Mouse (Mus musculus) midbrain, embryonic 13.5 days (tissue): ENCODE measurements around the gene 9430097D07Rik. TPM values are rescaled to one million over a fixed set of nuclear protein-coding genes. Genes with fewer than 3 reads are reported as not detected.

ENCODE experiments used
- ATAC-seq: fragments of 200-750 bp; cut with Nextera tagmentation; 2 replicates; pipeline ENCODE4 v1.8.0; 2017; ENCODE audit warnings: mild to moderate bottlenecking, moderate TSS enrichment, moderate library complexity
- H3K27ac ChIP-seq: fragments of 300-500 bp; sonication (generic); 2 replicates; pipeline ENCODE4 v1.5.1; 2015; ENCODE audit warnings: inconsistent platforms, mild to moderate bottlenecking, moderate library complexity
- H3K27me3 ChIP-seq: fragments of 300-500 bp; sonication (generic); 2 replicates; pipeline ENCODE4 v1.6.1; 2015; ENCODE audit warnings: mild to moderate bottlenecking, inconsistent platforms
- H3K36me3 ChIP-seq: fragments of 300-500 bp; sonication (generic); 2 replicates; pipeline ENCODE4 v1.6.1; 2015; ENCODE audit warnings: mild to moderate bottlenecking, inconsistent platforms
- H3K4me1 ChIP-seq: fragments of 300-500 bp; sonication (generic); replicated peaks from 2 replicates; pipeline ENCODE4 v1.6.1; 2015; ENCODE audit warnings: inconsistent platforms
- H3K4me2 ChIP-seq: fragments of 300-500 bp; sonication (generic); replicated peaks from 2 replicates; pipeline ENCODE4 v1.6.1; 2015; ENCODE audit warnings: moderate library complexity, mild to moderate bottlenecking, inconsistent platforms
- H3K4me3 ChIP-seq: fragments of 300-500 bp; sonication (generic); replicated peaks from 2 replicates; pipeline ENCODE4 v1.5.1; 2015; ENCODE audit warnings: mild to moderate bottlenecking, inconsistent platforms
- H3K9ac ChIP-seq: fragments of 300-500 bp; sonication (generic); replicated peaks from 2 replicates; pipeline ENCODE4 v1.6.1; 2015; ENCODE audit warnings: mild to moderate bottlenecking, inconsistent platforms
- H3K9me3 ChIP-seq: fragments of 300-500 bp; sonication (generic); 2 replicates; pipeline ENCODE4 v1.6.1; 2016; ENCODE audit warnings: mild to moderate bottlenecking, inconsistent platforms
- WGBS: fragments of 180-500 bp; shearing (Covaris S2); methylation state at CpG from one replicate; pipeline ENCODE4 v1.1.7; 2015; 5-methylcytosine and 5-hydroxymethylcytosine counted together
- polyA plus RNA-seq: library from polyadenylated mRNA; unstranded; fragments of >200 nt; fragmentation: Nextera tagmentation; extraction: Ambion mirVana; gene quantifications from 2 replicates; pipeline ENCODE4 v1.2.1, GENCODE M21; 2015

9430097D07Rik gene
- polyA plus RNA-seq, 1 experiment from 2014 or later: 0.34 TPM

DNA sequence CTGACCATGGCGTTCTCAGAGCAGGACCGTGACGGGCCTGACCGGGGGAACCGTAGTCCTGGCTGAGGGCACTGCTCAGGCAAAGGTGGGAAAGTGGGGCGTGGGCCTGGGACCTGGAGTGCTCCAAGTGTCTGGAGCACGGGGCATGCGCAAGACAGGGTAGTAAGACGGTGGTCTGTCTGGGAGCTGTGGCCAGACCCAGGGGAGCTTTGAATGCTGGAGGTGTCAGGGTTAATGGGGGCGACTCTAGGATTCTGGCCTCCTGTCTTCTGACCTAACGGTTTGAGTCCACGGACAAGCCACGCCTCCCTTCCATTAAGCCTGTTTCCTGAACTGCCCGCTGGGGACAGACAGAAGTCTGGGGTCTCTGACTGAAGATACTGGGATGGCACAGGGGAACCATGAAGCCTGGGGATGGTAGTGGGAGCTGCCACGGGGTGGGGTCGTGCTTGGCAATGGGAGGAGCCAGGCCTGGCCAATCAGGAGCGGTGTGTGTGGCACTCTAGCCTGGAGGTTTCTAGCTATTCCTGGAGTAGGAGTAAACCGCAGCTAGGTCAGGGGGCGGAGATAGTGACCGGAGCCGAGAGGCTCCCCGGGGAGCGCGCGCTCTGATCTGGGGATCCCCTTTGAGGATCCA lies 32.8 kb upstream of the 9430097D07Rik start:
- no peak overlapping the region for H3K27ac ChIP-seq
- peak overlapping the region; percentile 91 for H3K4me2 ChIP-seq
- no peaks in the 10 kb centered on the region for H3K9me3 ChIP-seq
- no peaks in the 10 kb centered on the region for H3K36me3 ChIP-seq
- no peak overlapping the region for H3K9ac ChIP-seq
- peaks cover 7% of the 10 kb centered on the region; the same call in 1 of the 2 replicates for H3K27me3 ChIP-seq
- peak overlapping the region; percentile 8; the same call in 1 of the 2 replicates for H3K4me3 ChIP-seq
- peak; percentile 51 for ATAC-seq
- WGBS: 8% methylated on average over 25 of the region's 25 CpGs
- peaks cover 26% of the 10 kb centered on the region for H3K4me1 ChIP-seq

DNA sequence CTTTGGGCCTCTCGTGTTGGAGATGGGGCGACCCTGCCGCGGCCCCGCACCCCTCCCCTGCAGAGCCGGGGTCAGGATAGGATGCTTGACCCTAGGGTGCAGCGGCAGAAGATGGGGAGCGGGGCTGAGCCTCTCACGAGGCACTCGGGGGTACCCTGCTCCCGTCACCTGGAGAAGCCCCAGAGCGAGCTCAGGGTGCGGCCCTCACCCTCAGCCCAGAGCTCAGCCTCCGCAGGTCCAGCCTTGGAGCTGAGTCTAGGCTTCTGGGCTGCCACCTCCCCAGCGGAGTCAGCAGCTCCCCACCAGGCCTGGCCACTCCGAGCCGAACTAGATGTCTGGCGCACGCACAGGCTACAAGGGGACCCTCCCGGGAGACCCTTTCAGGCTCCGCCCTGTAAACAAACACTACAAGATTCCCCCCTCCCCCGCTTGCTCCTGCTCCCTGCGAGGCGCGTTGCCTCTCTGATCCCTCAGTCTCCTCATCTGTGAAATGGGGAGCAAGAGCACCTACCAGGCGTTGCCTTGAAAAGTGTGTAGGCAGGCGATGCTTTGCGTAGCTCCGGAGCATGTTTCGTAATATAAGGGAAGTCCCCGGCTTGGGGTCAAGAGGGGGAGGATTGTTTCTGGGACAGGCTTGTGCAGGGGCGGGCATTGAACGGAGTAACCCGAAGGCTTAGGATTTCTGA lies 31.9 kb upstream of the 9430097D07Rik start:
- H3K9me3 ChIP-seq: no peaks in the 10 kb centered on the region
- H3K4me2 ChIP-seq: peak overlapping the region; percentile 91
- peaks cover 7% of the 10 kb centered on the region; the same call in 1 of the 2 replicates for H3K27me3 ChIP-seq
- no peak overlapping the region for H3K27ac ChIP-seq
- H3K4me1 ChIP-seq: peaks cover 26% of the 10 kb centered on the region
- 8% methylated on average over 34 of the region's 34 CpGs for WGBS
- peak overlapping the region; percentile 67 for H3K4me3 ChIP-seq
- peak overlapping the region; percentile 84 for H3K9ac ChIP-seq
- no peaks in the 10 kb centered on the region for H3K36me3 ChIP-seq
- ATAC-seq: peak; percentile 40

DNA sequence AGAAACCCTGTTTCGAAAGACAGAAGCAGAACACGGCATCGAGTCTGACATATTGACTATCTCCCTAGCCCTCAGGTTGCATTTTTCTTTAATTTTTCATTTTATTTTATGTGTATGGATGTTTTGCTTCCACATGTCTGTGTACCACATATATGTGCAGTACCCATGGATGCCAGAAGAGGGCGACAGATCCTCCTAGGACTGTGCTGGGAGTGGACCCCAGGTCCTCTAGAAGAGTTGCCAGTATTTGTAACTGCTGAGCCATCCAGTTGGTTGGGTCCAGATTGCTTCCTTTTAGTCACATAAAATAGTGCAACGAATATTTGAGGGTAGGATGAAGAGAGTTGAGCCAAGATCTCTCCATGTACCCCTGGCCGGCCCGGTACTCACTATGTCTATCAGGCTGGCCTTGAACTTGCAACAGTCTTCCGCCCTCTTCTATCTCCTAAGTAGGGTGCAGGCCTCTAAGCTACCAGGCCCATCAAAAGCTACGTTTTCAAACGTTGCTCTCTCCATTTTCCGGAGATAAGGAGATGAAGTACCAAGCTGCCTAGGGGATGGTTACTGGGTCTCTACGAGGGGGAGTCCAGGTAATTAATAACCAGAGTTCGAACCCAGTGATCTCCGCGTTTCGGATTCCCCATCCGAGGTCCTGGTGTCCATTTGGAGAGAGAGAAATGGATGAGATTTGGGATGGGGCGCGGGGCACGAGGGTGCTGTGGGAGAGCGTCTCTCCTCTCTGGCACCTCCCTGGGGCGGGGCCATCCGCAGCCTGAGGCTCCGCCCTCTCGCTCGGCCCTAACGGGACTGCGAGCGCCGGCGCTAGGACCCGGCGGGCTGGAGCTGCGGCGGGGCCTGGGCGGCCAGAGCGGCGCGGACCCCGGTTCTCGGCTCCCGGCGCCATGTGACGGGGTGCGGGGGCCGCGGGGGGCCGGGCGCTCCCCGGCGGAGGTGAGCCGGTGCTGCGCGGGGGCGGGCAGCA lies 31.0 kb upstream of the 9430097D07Rik start:
- WGBS: 15% methylated on average over 37 of the region's 55 CpGs
- peak overlapping the region; percentile 84 for H3K9ac ChIP-seq
- H3K27me3 ChIP-seq: peaks cover 7% of the 10 kb centered on the region; the same call in 1 of the 2 replicates
- H3K4me2 ChIP-seq: peak overlapping the region; percentile 91
- peak; percentile 80 for ATAC-seq
- H3K4me1 ChIP-seq: peaks cover 26% of the 10 kb centered on the region
- H3K27ac ChIP-seq: no peak overlapping the region
- no peaks in the 10 kb centered on the region for H3K36me3 ChIP-seq
- no peaks in the 10 kb centered on the region for H3K9me3 ChIP-seq
- H3K4me3 ChIP-seq: peak overlapping the region; percentile 67

DNA sequence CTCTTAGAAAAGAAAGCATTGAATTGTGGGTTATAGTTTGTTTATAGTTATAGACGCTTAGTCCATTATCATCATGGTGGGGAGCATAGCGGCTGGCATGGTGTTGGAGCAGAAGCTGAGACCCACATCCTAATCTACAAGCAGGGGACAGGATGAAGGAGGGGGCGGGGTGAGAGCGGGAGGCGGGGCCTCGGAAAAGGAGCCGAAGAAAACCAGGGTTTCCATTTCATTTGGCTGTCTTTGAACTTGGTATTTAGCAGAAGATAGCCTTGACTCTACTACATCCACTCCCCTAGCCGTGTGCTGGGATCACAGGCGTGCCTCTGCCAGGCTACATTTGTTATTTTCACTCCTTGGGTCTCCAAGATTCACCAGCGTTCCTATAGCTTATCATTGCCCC lies 29.1 kb upstream of the 9430097D07Rik start:
- Histone ChIP-seq H3K36me3 (no peaks in the 10 kb centered on the region), H3K27ac (no peak overlapping the region)
- 50% methylated on average over 10 of the region's 10 CpGs for WGBS

DNA sequence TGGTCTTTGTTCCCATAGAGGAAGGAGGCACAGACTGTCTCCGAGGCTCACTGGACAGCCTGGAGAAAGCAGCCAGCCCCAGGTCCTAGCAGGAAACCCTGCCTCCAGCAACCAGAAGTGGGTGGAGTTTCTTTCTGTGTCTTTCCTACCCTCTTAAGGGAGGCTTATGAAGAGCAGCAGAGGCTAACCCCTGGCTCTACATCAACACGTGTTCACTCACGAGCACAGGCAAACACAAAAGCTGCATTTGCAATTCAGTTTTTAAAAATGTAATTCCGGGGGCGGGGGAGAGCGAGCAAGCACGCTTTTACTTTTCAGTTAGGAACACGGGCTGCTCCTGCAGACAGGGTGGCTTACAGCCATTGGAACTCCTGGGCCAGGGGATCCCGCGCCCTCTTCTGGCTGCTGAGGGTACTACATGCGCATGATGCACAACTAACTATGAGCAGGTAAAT lies 27.1 kb upstream of the 9430097D07Rik start:
- Histone ChIP-seq H3K27ac (no peak overlapping the region), H3K9ac (no peak overlapping the region), H3K4me1 (peaks cover 7% of the 10 kb centered on the region), H3K4me2 (peak overlapping the region; percentile 11), H3K36me3 (peaks cover 2% of the 10 kb centered on the region; the same call in 1 of the 2 replicates), H3K4me3 (no peak overlapping the region), H3K9me3 (no peaks in the 10 kb centered on the region), H3K27me3 (0 out of 2 replicates have a peak, but pooled peaks cover 4% of the 10 kb centered on the region)
- no peak for ATAC-seq
- under 1% methylated on average over 11 of the region's 11 CpGs for WGBS

More for the DNA sequence above, 29.1 kb upstream of the 9430097D07Rik start:
- Histone ChIP-seq H3K4me3 (no peak overlapping the region), H3K27me3 (peaks cover 7% of the 10 kb centered on the region; the same call in 1 of the 2 replicates), H3K4me2 (no peak overlapping the region), H3K9me3 (no peaks in the 10 kb centered on the region), H3K4me1 (peaks cover 20% of the 10 kb centered on the region), H3K9ac (no peak overlapping the region)
- no peak for ATAC-seq

DNA sequence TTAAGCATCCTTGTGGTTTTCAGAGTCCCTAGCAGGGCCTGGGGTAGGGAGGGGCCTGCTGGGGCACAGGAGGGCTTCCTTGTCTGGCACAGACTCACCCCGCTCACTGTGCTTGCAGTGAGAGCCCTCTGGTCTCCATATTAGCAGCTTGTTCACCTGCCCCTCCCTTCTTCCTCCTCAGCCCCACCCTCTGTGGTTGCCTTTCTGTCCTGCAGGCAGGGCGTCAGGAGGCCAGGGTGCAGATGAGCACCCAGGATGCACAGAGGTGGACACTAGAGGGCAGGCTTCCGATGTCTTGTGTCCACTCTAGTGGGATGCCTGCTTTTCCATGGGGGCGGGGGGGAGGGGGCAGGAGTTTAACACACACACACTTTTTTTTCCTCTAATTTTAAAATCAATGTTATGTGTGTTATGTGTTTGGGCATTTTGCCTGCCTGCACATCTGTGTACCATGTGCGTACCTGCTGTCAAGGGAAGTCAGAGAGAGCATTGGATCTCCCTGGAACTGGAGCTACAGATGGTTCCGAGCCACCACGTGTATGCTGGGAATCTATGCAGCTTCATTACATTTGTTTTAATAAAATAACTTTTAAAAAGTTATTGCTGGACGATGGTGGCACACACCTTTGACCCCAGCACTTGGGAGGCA lies 26.1 kb upstream of the 9430097D07Rik start:
- Histone ChIP-seq H3K4me2 (no peak overlapping the region), H3K4me1 (no peaks in the 10 kb centered on the region; the same call in 1 of the 2 replicates), H3K36me3 (peaks cover 5% of the 10 kb centered on the region; the same call in 1 of the 2 replicates), H3K9ac (0 out of 2 replicates have a peak overlapping the region, but pooled peaks have one; percentile 20), H3K27me3 (no peaks in the 10 kb centered on the region), H3K27ac (no peak overlapping the region), H3K4me3 (no peak overlapping the region), H3K9me3 (no peaks in the 10 kb centered on the region)
- WGBS: 43% methylated on average over 8 of the region's 8 CpGs
- peak; percentile 62 for ATAC-seq

DNA sequence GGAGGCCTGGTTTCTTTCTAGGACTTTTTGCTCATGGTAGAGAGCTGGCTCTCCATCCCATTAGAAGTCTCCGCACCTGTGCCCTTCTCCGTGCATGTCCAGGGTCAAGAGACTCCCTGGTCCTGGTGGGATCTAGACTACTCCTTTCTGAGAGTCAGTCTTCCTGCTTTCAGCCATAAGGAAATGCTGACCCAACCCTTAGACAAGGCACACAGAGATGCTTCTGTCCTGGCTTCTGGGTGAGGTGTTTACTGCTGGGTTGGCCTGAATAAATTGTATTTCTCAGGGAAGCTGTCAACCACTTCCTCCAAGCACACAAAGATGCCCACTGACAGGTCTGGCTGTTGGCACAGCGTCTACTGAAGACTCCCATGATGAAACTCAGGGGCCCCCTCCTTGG lies 23.9 kb upstream of the 9430097D07Rik start, which contains the start of gene St6galnac6:
Gene St6galnac6 (plus strand): TSS at position 301 of the 400 bp plus-strand sequence.
- H3K9me3 ChIP-seq: no peaks in the 10 kb centered on the region
- 98% methylated on average over 3 of the region's 3 CpGs for WGBS
- H3K4me3 ChIP-seq: no peak within 1 kb of the TSS
- no peaks in the 10 kb centered on the region for H3K27me3 ChIP-seq
- no peaks in the 10 kb centered on the region; the same call in 1 of the 2 replicates for H3K4me1 ChIP-seq
- H3K36me3 ChIP-seq: peaks cover 18% of the 10 kb centered on the region
- H3K27ac ChIP-seq: no peak within 1 kb of the TSS
- ATAC-seq: no peak
- no peak within 1 kb of the TSS for H3K9ac ChIP-seq
- no peak within 1 kb of the TSS for H3K4me2 ChIP-seq

DNA sequence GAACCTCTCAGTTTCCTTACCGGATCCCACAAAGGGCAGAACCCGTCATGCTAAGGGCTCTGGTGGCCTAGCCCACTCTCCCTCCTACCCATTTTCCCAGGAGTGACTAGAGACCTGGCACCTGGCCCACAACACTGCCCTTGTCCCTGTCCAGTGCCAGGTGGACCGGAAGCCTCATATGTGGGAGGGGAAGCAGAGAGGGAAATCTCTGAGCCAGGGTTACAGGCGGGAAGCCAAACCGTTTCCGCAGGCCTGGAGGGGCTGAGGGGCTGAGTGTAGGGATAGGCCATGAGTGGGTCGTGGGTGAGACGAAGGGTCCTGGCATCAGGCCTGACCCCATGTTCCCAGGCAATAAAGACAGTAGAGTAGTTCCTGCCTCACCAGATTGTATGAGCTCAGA lies 23.0 kb upstream of the 9430097D07Rik start:
- Histone ChIP-seq H3K36me3 (peaks cover 25% of the 10 kb centered on the region), H3K4me3 (no peak overlapping the region), H3K4me2 (no peak overlapping the region), H3K4me1 (no peaks in the 10 kb centered on the region; the same call in 1 of the 2 replicates), H3K27me3 (no peaks in the 10 kb centered on the region), H3K27ac (no peak overlapping the region), H3K9ac (no peak overlapping the region), H3K9me3 (no peaks in the 10 kb centered on the region)
- WGBS: 90% methylated on average over 8 of the region's 8 CpGs
- ATAC-seq: no peak

DNA sequence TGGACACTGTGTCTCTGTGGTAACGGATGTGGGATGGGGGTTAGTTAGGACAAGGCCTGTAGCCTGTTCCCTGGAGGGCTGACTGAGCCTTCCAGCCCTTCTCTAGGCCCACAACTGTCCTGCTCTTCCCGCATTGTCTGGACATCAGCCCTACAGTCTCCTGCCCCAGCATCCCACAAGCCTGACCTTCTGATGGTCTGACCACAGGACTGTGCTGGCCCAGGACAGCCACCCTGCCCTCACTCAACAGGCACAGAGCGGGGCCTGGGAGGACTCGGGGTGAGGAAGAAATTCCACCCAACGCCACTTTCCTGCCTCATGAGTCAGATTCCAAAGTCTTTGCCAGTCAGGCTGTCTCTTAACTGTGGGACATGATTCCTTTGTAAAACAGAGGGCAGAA lies 22.2 kb upstream of the 9430097D07Rik start:
- H3K36me3 ChIP-seq: peaks cover 25% of the 10 kb centered on the region
- H3K4me2 ChIP-seq: no peak overlapping the region
- H3K9me3 ChIP-seq: no peaks in the 10 kb centered on the region
- no peak overlapping the region for H3K9ac ChIP-seq
- no peaks in the 10 kb centered on the region; the same call in 1 of the 2 replicates for H3K4me1 ChIP-seq
- ATAC-seq: no peak
- H3K27ac ChIP-seq: no peak overlapping the region
- H3K27me3 ChIP-seq: no peaks in the 10 kb centered on the region
- WGBS: 86% methylated on average over 5 of the region's 5 CpGs
- H3K4me3 ChIP-seq: no peak overlapping the region

DNA sequence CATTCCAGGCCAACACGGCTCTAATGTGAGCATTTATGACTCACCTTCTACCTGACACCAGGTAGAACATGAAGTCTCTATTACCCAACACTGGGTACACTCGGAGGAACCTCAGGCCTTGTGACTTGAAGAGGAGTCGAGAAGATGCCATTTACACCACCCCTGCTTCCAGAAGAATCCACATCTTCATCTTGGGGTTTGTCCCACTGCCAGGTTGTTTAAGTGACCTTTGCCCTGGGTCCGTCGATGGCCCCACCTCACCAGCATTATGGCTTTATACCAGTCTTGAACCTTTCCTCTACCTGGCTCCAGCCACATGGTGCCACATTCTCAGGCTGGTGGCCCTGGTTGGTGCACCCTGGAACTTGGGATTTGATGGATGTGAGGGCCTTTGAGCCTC lies 21.8 kb upstream of the 9430097D07Rik start:
- 93% methylated on average over 5 of the region's 5 CpGs for WGBS
- no peaks in the 10 kb centered on the region for H3K27me3 ChIP-seq
- peaks cover 25% of the 10 kb centered on the region for H3K36me3 ChIP-seq
- H3K4me1 ChIP-seq: no peaks in the 10 kb centered on the region; the same call in 1 of the 2 replicates
- H3K27ac ChIP-seq: no peak overlapping the region
- no peak overlapping the region for H3K4me2 ChIP-seq
- H3K4me3 ChIP-seq: no peak overlapping the region
- H3K9ac ChIP-seq: no peak overlapping the region
- no peaks in the 10 kb centered on the region for H3K9me3 ChIP-seq
- ATAC-seq: no peak

DNA sequence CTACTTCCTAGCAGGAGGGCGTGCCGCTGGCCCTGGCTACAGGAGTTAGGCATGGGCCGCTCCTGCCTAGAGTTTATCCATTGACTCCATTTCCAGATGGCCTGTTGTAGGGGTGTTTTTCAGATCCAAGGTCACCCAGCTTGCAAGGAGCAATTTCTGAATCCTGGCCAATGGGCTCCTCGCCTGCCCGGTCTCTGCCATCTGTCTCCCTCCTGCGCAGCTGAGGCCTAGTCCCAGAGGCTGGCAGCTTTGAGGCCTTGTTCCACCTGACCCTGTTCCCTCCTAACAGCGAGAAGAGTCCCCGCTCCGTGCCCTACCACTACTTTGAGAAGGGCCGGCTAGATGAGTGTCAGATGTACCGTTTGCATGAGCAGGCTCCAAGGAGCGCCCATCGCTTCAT lies 21.2 kb upstream of the 9430097D07Rik start:
- H3K36me3 ChIP-seq: peaks cover 25% of the 10 kb centered on the region
- H3K4me1 ChIP-seq: no peaks in the 10 kb centered on the region; the same call in 1 of the 2 replicates
- H3K4me2 ChIP-seq: no peak overlapping the region
- H3K9ac ChIP-seq: no peak overlapping the region
- no peak overlapping the region for H3K27ac ChIP-seq
- 78% methylated on average over 13 of the region's 13 CpGs for WGBS
- H3K9me3 ChIP-seq: no peaks in the 10 kb centered on the region
- ATAC-seq: no peak
- H3K27me3 ChIP-seq: no peaks in the 10 kb centered on the region
- H3K4me3 ChIP-seq: no peak overlapping the region
